Mouse (Mus musculus): ENCODE measurements around the gene Tent5b. TPM values are rescaled to one million over a fixed set of nuclear protein-coding genes. Genes with fewer than 3 reads are reported as not detected.
A peak's percentile ranks its signal among the peaks of the same experiment; 100 is the strongest.
"Not testable (repeated sequence)": the region's sequence is repeated elsewhere in the genome, so short reads cannot be mapped to it uniquely, and the experiment has no call there.

The Tent5b gene
- polyA plus RNA-seq, 1 experiment from 2014 or later = 1.5 TPM

DNA sequence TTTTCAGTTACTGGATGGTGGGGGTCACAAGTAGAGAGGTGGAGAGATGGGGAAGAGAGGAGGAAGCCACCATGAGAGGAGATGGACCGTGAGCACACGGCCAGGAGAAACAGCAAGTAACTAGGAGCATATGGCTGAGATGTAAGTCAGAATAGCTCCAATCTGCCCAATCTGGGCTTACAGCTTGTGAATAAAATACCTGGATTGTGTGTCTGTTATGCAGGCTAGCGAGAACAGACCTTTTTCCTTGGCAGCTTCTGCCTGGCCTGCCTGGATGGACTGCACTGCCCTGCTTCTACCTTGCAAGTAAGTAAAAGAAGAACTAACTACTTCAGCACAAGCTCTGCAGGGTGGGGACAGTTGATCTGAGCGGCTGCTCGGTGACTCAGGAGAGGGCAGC is 31.1 kb downstream of the Tent5b start:
- Histone ChIP-seq H3K4me3 (no peak overlapping the region), H3K27ac (no peak overlapping the region), H3K36me3 (no peaks in the 10 kb centered on the region), H3K4me1 (no peaks in the 10 kb centered on the region), H3K4me2 (replicated peaks) (no peak overlapping the region), H3K9me3 (replicated peaks) (no peaks in the 10 kb centered on the region), H3K9ac (no peak overlapping the region), H3K27me3 (peaks cover 23% of the 10 kb centered on the region)
- 80% methylated on average over 5 of the region's 5 CpGs for WGBS
- ATAC-seq (ENCODE audit: low FRiP score) = no peak

DNA sequence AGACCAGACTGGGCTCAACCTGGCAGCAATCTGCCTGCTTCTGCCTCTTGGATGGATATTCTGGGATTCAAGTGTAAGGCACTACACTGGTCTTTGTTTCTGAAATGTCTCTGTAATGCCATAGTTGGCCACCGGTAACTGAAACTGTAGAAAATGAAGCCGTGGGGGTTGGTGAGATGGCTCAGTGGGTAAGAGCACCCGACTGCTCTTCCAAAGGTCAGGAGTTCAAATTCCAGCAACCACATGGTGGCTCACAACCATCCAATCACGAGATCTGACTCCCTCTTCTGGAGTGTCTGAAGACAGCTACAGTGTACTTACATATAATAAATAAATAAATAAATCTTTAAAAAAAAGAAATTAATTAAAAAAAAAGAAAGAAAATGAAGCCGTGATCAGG is 32.6 kb downstream of the Tent5b start:
- not testable (repeated sequence) for H3K27ac ChIP-seq; H3K4me1 ChIP-seq; H3K9me3 ChIP-seq (replicated peaks); ATAC-seq (ENCODE audit: low FRiP score); H3K9ac ChIP-seq; H3K4me3 ChIP-seq; H3K4me2 ChIP-seq (replicated peaks); H3K36me3 ChIP-seq
- H3K27me3 ChIP-seq = peaks cover 27% of the 10 kb centered on the region
- 49% methylated on average over 5 of the region's 5 CpGs for WGBS

DNA sequence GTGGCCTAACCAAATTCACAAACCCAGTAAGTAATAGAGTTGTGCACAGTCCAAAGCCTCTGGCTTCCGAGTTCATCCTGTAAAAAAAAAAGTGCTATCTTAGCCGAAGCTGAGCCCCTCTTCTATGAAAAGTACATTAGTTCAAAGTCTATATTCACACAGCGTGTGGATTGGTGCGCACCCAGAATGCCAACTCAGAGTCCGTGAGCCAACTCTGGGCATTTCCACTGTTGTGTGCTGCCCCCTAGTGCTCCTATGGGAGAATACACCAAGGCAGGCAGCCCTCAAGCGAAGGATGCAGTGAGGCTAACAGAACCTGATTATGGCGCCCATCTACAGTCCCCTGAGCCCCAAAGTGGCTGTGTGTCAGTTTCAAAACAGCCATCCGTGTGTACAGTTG is 33.0 kb downstream of the Tent5b start:
- no peaks in the 10 kb centered on the region for H3K36me3 ChIP-seq
- H3K27ac ChIP-seq = no peak overlapping the region
- H3K4me1 ChIP-seq = no peaks in the 10 kb centered on the region
- WGBS = 12% methylated on average over 8 of the region's 8 CpGs
- no peak overlapping the region for H3K4me3 ChIP-seq
- H3K9me3 ChIP-seq (replicated peaks) = no peaks in the 10 kb centered on the region
- no peak; the same call in 1 of the 2 replicates for ATAC-seq (ENCODE audit: low FRiP score)
- no peak overlapping the region for H3K9ac ChIP-seq
- peaks cover 32% of the 10 kb centered on the region for H3K27me3 ChIP-seq
- no peak overlapping the region for H3K4me2 ChIP-seq (replicated peaks)

DNA sequence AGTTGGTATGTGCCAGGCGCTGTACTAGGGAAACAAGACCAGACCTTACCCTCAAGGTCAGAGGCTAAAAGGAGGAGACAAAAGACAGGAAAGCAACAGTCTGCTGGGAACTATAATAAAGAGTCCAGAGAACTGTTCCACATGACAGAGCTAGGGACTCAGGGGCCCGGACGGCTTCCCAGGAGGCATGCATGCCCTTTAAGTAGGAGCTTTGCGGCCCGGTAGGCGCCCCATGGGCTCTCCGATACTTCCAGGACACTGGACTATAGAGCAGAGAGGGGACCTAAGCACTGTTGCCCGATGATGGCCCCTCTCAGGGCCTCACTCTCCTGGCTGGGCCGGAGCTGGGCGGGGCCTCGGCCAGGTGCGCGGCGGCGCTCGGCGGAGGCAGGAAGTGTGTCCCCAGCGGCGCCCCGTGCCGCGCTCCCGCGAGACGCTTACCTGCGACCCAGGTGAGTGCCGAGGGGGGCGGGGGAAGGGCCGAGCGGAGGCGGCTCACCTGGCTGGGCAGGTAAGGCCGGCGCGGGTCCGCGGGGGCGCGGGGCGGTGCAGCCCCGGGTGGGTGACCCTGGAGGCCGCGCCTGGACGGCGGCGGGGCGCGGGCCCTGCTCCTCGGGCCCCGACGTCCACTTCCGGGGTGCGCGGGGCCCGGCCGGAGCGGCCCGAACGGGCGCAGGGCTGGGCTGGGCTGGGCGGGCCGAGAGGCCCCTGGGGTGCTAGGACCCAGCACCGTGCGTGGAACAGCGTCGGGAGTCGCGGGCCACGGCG is 38.9 kb downstream of the Tent5b start, which contains the start of gene Kdf1:
TSS of gene Kdf1 (plus strand) at position 363 of the 768 bp plus-strand sequence.
- no peaks in the 10 kb centered on the region for H3K36me3 ChIP-seq
- H3K27me3 ChIP-seq = peaks cover 61% of the 10 kb centered on the region
- H3K4me1 ChIP-seq = peaks cover 7% of the 10 kb centered on the region
- WGBS = 6% methylated on average over 43 of the region's 69 CpGs
- H3K9ac ChIP-seq = peak within 1 kb of the TSS; percentile 47
- no peak for ATAC-seq (ENCODE audit: low FRiP score)
- no peak within 1 kb of the TSS for H3K27ac ChIP-seq
- peak within 1 kb of the TSS; percentile 50 for H3K4me2 ChIP-seq (replicated peaks)
- H3K9me3 ChIP-seq (replicated peaks) = no peaks in the 10 kb centered on the region
- H3K4me3 ChIP-seq = peak within 1 kb of the TSS; percentile 37

DNA sequence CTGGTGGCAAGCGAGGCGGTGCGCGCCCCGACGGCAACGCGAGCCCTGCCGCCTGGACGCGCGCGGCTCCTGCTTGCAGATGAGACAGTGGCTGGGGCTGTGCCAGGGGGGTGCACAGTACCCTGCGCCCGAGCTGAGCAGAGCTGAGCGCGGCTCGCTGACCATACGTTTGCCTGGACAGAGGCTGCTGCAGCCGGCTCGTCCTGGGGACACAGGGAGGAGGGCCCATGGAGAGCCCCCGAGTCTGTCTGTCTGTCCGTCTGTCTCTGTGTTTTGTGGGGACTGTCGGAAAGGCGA is 39.4 kb downstream of the Tent5b start:
- Histone ChIP-seq H3K4me2 (replicated peaks) (peak overlapping the region; percentile 50), H3K36me3 (no peaks in the 10 kb centered on the region), H3K4me3 (peak overlapping the region; percentile 37), H3K4me1 (peaks cover 7% of the 10 kb centered on the region), H3K27ac (no peak overlapping the region), H3K27me3 (peaks cover 61% of the 10 kb centered on the region), H3K9ac (peak overlapping the region; percentile 47), H3K9me3 (replicated peaks) (no peaks in the 10 kb centered on the region)
- ATAC-seq (ENCODE audit: low FRiP score) = no peak
- WGBS = 5% methylated on average over 25 of the region's 25 CpGs

DNA sequence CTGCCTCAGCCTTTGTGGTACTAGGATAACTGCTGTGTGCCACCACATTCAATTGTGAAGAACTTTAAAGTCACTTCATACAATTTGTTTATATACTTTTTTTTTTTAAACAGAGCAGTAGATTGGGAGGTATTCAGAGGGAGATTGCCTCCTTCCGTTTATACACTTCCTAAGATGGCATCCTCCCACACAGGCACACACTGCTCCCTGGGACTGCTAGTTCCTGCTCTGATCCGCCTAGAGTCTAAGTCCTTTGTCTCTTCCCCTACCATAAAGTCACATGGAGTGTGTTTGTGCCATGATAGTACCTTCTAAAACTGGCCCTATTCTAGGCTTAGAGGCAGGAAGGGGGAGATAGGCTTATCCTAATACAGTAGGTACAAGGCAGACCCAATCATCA is 41.6 kb downstream of the Tent5b start:
- Histone ChIP-seq H3K9ac (no peak overlapping the region), H3K27me3 (peaks cover 52% of the 10 kb centered on the region), H3K4me3 (no peak overlapping the region), H3K36me3 (no peaks in the 10 kb centered on the region), H3K27ac (no peak overlapping the region), H3K4me2 (replicated peaks) (no peak overlapping the region), H3K4me1 (peaks cover 7% of the 10 kb centered on the region), H3K9me3 (replicated peaks) (no peaks in the 10 kb centered on the region)
- no peak for ATAC-seq (ENCODE audit: low FRiP score)
- WGBS = 74% methylated on average over 2 of the region's 2 CpGs

DNA sequence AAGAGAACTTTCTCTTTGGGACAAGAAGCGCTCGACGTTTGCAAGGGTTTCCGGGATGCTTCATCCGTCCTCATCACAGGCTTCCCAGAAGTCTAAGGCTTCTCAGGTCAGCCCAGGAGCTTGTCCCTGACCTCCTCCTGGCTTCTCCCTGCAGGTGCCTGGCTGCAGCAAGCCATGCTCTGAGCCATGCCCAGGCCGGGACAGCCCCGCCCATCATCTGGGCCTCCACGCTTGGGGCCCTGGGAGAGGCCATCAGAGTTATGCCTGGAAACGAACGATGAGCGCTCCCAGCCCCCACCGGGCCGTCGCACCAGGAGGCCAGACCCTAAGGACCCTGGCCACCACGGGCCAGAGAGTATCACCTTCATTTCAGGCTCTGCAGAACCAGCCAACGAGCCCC is 47.9 kb downstream of the Tent5b start:
- WGBS = 73% methylated on average over 16 of the region's 16 CpGs
- no peaks in the 10 kb centered on the region for H3K4me1 ChIP-seq
- no peaks in the 10 kb centered on the region for H3K27me3 ChIP-seq
- peaks cover 48% of the 10 kb centered on the region for H3K36me3 ChIP-seq
- no peak for ATAC-seq (ENCODE audit: low FRiP score)
- no peaks in the 10 kb centered on the region for H3K9me3 ChIP-seq (replicated peaks)
- no peak overlapping the region for H3K27ac ChIP-seq
- H3K4me3 ChIP-seq = no peak overlapping the region
- no peak overlapping the region for H3K9ac ChIP-seq
- no peak overlapping the region for H3K4me2 ChIP-seq (replicated peaks)

DNA sequence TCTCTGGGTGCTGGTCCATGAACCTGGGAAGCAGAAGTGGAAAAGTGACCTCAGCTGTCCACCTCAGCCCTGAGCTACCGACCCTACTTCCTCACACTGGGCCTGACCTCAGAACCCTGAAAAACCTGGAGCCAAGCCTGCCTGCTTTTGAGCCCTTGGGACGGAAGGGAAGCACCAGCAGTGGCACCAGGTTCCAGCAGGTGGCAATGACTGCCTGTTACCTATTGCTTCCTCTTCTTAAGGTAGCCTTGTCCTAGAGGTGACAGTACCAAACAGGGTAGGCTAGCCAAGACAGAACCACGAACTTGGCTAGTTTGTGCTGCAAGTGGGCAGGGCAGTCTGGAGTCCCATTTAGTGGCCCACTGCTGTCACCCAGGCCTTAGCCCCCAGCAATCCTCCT is 52.8 kb downstream of the Tent5b start:
- no peak overlapping the region for H3K4me2 ChIP-seq (replicated peaks)
- 85% methylated on average over 3 of the region's 3 CpGs for WGBS
- ATAC-seq (ENCODE audit: low FRiP score) = no peak
- H3K27ac ChIP-seq = no peak overlapping the region
- H3K4me3 ChIP-seq = no peak overlapping the region
- no peaks in the 10 kb centered on the region for H3K4me1 ChIP-seq
- H3K9ac ChIP-seq = no peak overlapping the region
- no peaks in the 10 kb centered on the region for H3K9me3 ChIP-seq (replicated peaks)
- peaks cover 96% of the 10 kb centered on the region for H3K36me3 ChIP-seq
- H3K27me3 ChIP-seq = no peaks in the 10 kb centered on the region

DNA sequence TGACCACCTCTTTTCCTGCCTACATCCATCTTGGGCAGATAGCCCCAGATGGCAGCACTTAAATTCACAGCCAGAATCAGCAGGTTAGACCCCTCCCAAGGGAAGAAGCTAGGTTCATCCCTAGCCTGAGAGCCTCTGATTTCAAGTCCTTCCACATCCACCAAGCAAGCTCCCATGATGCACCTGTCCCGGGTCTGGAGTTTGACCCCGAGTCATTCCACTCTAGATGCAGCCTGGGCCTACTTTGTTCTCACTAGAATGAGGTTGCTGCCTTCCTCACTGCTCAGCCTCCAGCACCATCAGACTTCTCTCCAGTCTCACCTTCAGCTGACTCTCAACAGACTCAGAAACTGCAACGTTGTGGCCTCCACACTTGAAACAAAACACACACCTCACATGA is 56.1 kb downstream of the Tent5b start:
- Histone ChIP-seq H3K9ac (no peak overlapping the region), H3K4me3 (no peak overlapping the region), H3K9me3 (replicated peaks) (no peaks in the 10 kb centered on the region), H3K27ac (no peak overlapping the region), H3K27me3 (no peaks in the 10 kb centered on the region), H3K36me3 (peaks cover 93% of the 10 kb centered on the region), H3K4me2 (replicated peaks) (no peak overlapping the region), H3K4me1 (no peaks in the 10 kb centered on the region)
- 92% methylated on average over 3 of the region's 3 CpGs for WGBS
- ATAC-seq (ENCODE audit: low FRiP score) = no peak

DNA sequence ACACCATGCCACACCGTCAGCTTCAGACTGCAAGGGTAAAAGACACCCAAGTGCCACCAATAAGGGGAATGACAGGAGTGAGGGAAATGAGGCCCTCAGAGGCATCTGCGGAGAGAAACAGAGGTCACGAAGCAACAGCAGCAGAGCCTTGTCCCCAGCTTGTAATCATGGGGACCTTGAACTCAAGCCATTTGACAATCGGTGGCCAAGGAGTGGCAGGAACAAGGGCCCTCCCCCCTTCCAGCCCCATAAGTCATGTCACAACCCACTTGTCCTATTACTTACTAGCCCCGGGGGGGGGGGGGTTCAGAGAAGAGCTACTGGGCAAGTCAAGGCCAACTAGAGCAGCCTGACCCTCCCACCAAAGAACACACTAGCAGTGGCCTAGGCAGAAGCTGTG is 56.7 kb downstream of the Tent5b start:
- Histone ChIP-seq H3K4me2 (replicated peaks) (no peak overlapping the region), H3K9me3 (replicated peaks) (no peaks in the 10 kb centered on the region), H3K27me3 (no peaks in the 10 kb centered on the region), H3K4me1 (no peaks in the 10 kb centered on the region), H3K36me3 (peaks cover 91% of the 10 kb centered on the region), H3K27ac (no peak overlapping the region), H3K4me3 (no peak overlapping the region), H3K9ac (no peak overlapping the region)
- WGBS = 96% methylated on average over 5 of the region's 5 CpGs
- no peak for ATAC-seq (ENCODE audit: low FRiP score)

Other genes starting within 250 kb of the Tent5b start
- 1.9 and 2.3 TPM in 2 replicates for gene Map3k6, start 239.3 kb upstream of the Tent5b start, polyA plus RNA-seq (2016; fragmentation: Nextera tagmentation; extraction: Ambion mirVana)
- gene Sytl1, start 217.0 kb upstream of the Tent5b start, polyA plus RNA-seq (2016; fragmentation: Nextera tagmentation; extraction: Ambion mirVana) = 0.67 and 1.2 TPM in 2 replicates
- 75.7 and 77.7 TPM in 2 replicates for gene Tmem222, start 202.3 kb upstream of the Tent5b start, polyA plus RNA-seq (2016; fragmentation: Nextera tagmentation; extraction: Ambion mirVana)
- gene Wdtc1, start 126.7 kb upstream of the Tent5b start, polyA plus RNA-seq (2016; fragmentation: Nextera tagmentation; extraction: Ambion mirVana) = 25.5 and 27.8 TPM in 2 replicates
- gene Slc9a1, start 110.4 kb upstream of the Tent5b start, polyA plus RNA-seq (2016; fragmentation: Nextera tagmentation; extraction: Ambion mirVana) = 8.4 and 9.5 TPM in 2 replicates
- 4.3 and 4.8 TPM in 2 replicates for gene Trnp1, start 18.4 kb downstream of the Tent5b start, polyA plus RNA-seq (2016; fragmentation: Nextera tagmentation; extraction: Ambion mirVana)
- gene Kdf1, start 38.8 kb downstream of the Tent5b start, polyA plus RNA-seq (2016; fragmentation: Nextera tagmentation; extraction: Ambion mirVana) = 1.4 and 4.0 TPM in 2 replicates
- gene Nudc, start 65.9 kb downstream of the Tent5b start, polyA plus RNA-seq (2016; fragmentation: Nextera tagmentation; extraction: Ambion mirVana) = 326 and 340 TPM in 2 replicates
- gene Nr0b2, start 73.2 kb downstream of the Tent5b start, polyA plus RNA-seq (2016; fragmentation: Nextera tagmentation; extraction: Ambion mirVana) = not detected in 2 replicates
- gene Gpatch3, start 94.6 kb downstream of the Tent5b start, polyA plus RNA-seq (2016; fragmentation: Nextera tagmentation; extraction: Ambion mirVana) = 10.9 and 12.8 TPM in 2 replicates
- 21.9 and 22.2 TPM in 2 replicates for gene Gpn2, start 104.2 kb downstream of the Tent5b start, polyA plus RNA-seq (2016; fragmentation: Nextera tagmentation; extraction: Ambion mirVana)
- 12.6 and 13.6 TPM in 2 replicates for gene Sfn, start 122.0 kb downstream of the Tent5b start, polyA plus RNA-seq (2016; fragmentation: Nextera tagmentation; extraction: Ambion mirVana)
- gene Zdhhc18, start 170.0 kb downstream of the Tent5b start, polyA plus RNA-seq (2016; fragmentation: Nextera tagmentation; extraction: Ambion mirVana) = 4.1 and 6.4 TPM in 2 replicates
- 16.6 and 18.6 TPM in 2 replicates for gene Pigv, start 192.5 kb downstream of the Tent5b start, polyA plus RNA-seq (2016; fragmentation: Nextera tagmentation; extraction: Ambion mirVana)

Measured in hindbrain, embryonic 12.5 days (tissue).